In the genomic region with DNA sequence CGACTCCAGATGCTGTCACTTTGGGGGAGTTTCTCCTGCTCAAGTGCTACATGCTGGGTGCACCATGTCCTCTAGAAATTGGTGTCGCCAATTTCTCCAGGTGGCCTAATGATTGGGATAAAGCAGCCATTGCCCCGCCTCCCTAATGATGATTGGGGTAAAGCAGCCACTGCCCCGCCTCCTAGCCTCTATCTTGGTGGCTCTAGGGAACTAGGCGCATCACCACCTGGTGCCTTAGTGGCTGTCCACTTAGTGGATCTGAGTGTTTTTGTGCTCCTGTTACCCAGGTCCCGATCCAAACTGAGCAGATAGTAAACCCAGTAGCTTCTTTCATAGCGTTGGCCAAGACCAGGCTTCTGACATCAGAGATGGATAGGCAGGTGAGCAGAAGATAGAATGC, we compare ENCODE assay signal across 7 mouse cellular contexts. TPM values are rescaled to one million over a fixed set of nuclear protein-coding genes. Genes with fewer than 3 reads are reported as not detected.
A peak's percentile ranks its signal among the peaks of the same experiment; 100 is the strongest.
DNase-seq lines count a peak whose midpoint lies in the region; ATAC-seq lines count a peak whose summit lies in the region.

No protein-coding gene starts in this region.

- ATAC-seq in neural tube, embryonic 11.5 days (ENCODE audit: insufficient read depth, low FRiP score, low TSS enrichment): no peak
- ATAC-seq in forebrain, embryonic 14.5 days: peak; percentile 37; the same call in 1 of the 2 replicates
- no peak for ATAC-seq in limb, embryonic 12.5 days (ENCODE audit: insufficient number of reproducible peaks, insufficient read depth, low FRiP score, low TSS enrichment, low read depth)

- H3K9me3 ChIP-seq in neural tube, embryonic 11.5 days (ENCODE audit: control insufficient read depth, low read length): no peaks in the 10 kb centered on the region
- no peaks in the 10 kb centered on the region for H3K9me3 ChIP-seq in forebrain, embryonic 14.5 days (replicated peaks; ENCODE audit: control insufficient read depth, low read length)
- no peaks in the 10 kb centered on the region for H3K9me3 ChIP-seq in limb, embryonic 12.5 days

- peak overlapping the region; percentile 76 for H3K4me2 ChIP-seq in neural tube, embryonic 11.5 days (ENCODE audit: low read depth)
- peak overlapping the region; percentile 96 for H3K4me2 ChIP-seq in forebrain, embryonic 14.5 days (ENCODE audit: low read length)
- peak overlapping the region; percentile 75 for H3K4me2 ChIP-seq in limb, embryonic 12.5 days

- no peak overlapping the region for H3K9ac ChIP-seq in neural tube, embryonic 11.5 days (ENCODE audit: low read length)
- peak overlapping the region; percentile 57; the same call in 1 of the 2 replicates for H3K9ac ChIP-seq in forebrain, embryonic 14.5 days (ENCODE audit: low read length)
- no peak overlapping the region for H3K9ac ChIP-seq in limb, embryonic 12.5 days (replicated peaks)

- peak overlapping the region; percentile 38 for H3K4me3 ChIP-seq in neural tube, embryonic 11.5 days (ENCODE audit: low read depth, low read length)
- peak overlapping the region; percentile 31 for H3K4me3 ChIP-seq in forebrain, embryonic 14.5 days (ENCODE audit: low read depth, low read length)
- H3K4me3 ChIP-seq in limb, embryonic 12.5 days (replicated peaks): peak overlapping the region; percentile 40

- H3K4me1 ChIP-seq in neural tube, embryonic 11.5 days (ENCODE audit: control insufficient read depth, insufficient read depth, low read length): 0 out of 2 replicates have a peak, but pooled peaks cover 3% of the 10 kb centered on the region
- H3K4me1 ChIP-seq in forebrain, embryonic 14.5 days (ENCODE audit: control insufficient read depth, insufficient read depth, low read length): peaks cover 5% of the 10 kb centered on the region; the same call in 1 of the 2 replicates
- H3K4me1 ChIP-seq in limb, embryonic 12.5 days (replicated peaks): peaks cover 17% of the 10 kb centered on the region

- no peak overlapping the region for H3K27ac ChIP-seq in neural tube, embryonic 11.5 days (ENCODE audit: low read depth, low read length)
- H3K27ac ChIP-seq in forebrain, embryonic 14.5 days (ENCODE audit: low read depth, low read length): no peak overlapping the region
- no peak overlapping the region for H3K27ac ChIP-seq in limb, embryonic 12.5 days

- no peak for DNase-seq in neural tube, embryonic 11.5 days (ENCODE audit: low spot score)
- no peak for DNase-seq in neural tube, embryonic 10.5 days (ENCODE audit: extremely low spot score, low spot score)
- DNase-seq in forebrain, embryonic 14.5 days (ENCODE audit: low spot score): peak; percentile 39
- DNase-seq in spleen, adult 12 weeks (ENCODE audit: low spot score): no peak
- no peak for DNase-seq in adrenal gland, adult 2 months
- no peak for DNase-seq in heart, postnatal 4 days

- H3K36me3 ChIP-seq in neural tube, embryonic 11.5 days (ENCODE audit: control insufficient read depth, insufficient read depth, low read length): no peaks in the 10 kb centered on the region
- H3K36me3 ChIP-seq in forebrain, embryonic 14.5 days (ENCODE audit: control insufficient read depth, insufficient read depth, low read length): no peaks in the 10 kb centered on the region
- H3K36me3 ChIP-seq in limb, embryonic 12.5 days: no peaks in the 10 kb centered on the region

- 2% methylated on average over 7 of the region's 7 CpGs for WGBS in neural tube, embryonic 11.5 days
- 1% methylated on average over 7 of the region's 7 CpGs for WGBS in forebrain, embryonic 14.5 days
- WGBS in limb, embryonic 12.5 days: 6% methylated on average over 7 of the region's 7 CpGs

- H3K27me3 ChIP-seq in neural tube, embryonic 11.5 days (ENCODE audit: control insufficient read depth, insufficient read depth, low read length): peaks cover 36% of the 10 kb centered on the region
- peaks cover 16% of the 10 kb centered on the region for H3K27me3 ChIP-seq in forebrain, embryonic 14.5 days (replicated peaks; ENCODE audit: control insufficient read depth, insufficient read depth, low read length)
- H3K27me3 ChIP-seq in limb, embryonic 12.5 days: peaks cover 63% of the 10 kb centered on the region

RNA-seq across cellular contexts. Expression of a gene that starts 2.0 kb away (rescaled TPM):
- polyA plus RNA-seq in neural tube, embryonic 11.5 days (2014; fragmentation: Nextera tagmentation; extraction: Ambion mirVana): 1.9 and 2.4 TPM in 2 replicates
- polyA plus RNA-seq in forebrain, embryonic 14.5 days (2014; fragmentation: Nextera tagmentation; extraction: Ambion mirVana): 1.9 and 3.2 TPM in 2 replicates
- 1.7 and 2.6 TPM in 2 replicates for polyA plus RNA-seq in limb, embryonic 12.5 days (2016; fragmentation: Nextera tagmentation; extraction: Ambion mirVana)
- total RNA-seq in adrenal gland, adult 2 months (2021): 1 to 10 TPM; 5.0 to 7.9 TPM
- polyA plus RNA-seq in adrenal gland, adult 2 months (2012; rRNA removed): 0.26 and 1.2 TPM in 2 replicates
- total RNA-seq in heart, postnatal 4 days (2021): under 1 TPM; 0.54 to 0.74 TPM
